Mouse (Mus musculus): Measurements from ENCODE around the gene Nf1.
A peak's percentile ranks its signal among the peaks of the same experiment; 100 is the strongest.

Nf1 gene

DNA sequence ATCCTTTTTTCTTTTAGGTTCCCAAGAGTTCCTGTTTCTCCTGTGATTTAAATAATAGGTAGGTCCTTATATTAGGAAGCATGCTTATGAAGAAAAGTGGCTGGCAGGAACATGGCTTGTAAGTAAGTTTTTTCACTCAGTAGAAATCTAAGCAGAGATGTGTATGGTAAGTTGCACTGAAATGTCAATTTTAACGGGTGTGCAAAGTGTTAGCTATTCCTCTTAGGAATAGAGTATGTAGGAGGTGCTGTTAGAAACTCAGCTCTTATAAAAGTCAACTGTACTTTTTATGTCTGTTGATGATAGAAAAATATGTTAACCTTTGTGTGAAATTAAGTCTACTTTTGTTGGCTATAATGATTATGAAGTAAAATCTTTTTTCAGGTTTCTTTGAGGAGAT lies 128.6 kb downstream of the Nf1 start:
- no peak for DNase-seq

DNA sequence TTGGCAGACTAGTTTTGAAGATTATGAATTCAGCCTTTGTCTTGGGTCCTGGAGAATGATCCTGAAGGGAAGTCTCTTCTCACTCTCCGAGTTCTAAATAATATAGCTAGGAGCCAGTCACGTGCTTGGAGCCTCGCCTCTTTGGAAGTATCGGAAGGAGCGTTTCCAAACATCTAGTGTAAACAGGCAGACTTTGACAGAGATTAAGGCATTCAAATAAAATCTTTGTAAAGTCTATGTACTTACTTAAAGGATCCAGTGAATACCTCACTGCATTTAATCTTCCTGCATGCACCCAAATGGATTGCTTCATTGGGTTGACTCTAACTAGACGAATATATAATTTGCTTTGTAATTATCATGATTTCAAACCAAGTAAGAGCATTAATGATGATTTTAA lies 143.9 kb downstream of the Nf1 start:
- DNase-seq: no peak

GRCm38 (mm10) chr11:79483876-79484528 lies 144.5 kb downstream of the Nf1 start:
- no peak for DNase-seq

GRCm38 (mm10) chr11:79484721-79485120 lies 145.2 kb downstream of the Nf1 start:
- DNase-seq: no peak

DNA sequence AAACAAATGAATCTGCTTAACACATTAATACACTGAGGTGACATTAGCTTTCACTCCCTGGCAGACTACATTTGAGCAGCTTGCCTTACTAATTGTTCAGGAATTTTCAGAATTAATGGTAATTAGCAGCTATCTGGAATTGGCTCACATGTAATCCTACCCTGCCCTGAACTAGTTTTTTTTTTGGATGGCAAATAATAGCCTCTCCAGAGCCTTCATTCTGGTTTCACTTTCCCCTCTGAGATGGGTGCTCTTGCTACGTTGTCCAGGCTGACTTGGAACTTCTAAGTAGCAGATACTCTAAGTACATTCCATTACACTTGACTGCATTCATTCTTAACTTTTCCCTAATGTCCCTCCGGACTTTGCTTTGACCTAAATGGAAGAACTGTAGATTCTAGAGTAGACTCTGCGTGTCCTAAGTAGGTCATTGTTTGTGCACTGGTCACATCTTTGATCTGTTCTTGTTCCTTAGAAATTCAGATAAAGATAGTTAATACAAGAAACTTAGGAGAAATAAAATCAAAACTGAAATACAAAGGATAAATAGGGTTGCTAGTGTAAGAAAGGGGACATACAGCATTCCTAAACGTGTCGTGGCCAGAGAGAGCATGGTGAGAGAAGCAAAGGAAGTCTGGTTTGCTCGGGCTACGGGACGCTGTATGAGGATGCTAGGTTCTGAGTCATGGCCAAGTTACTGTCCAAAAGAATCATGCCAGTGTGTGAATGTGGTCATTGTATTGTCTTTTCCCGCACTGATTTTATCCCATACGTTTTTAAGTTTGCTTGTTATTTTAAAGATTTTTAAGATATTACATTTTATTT lies 155.7 kb downstream of the Nf1 start:
- DNase-seq: no peak

- no peak for DNase-seq
Observed at GRCm38 (mm10) chr11:79502917-79503316, 163.4 kb downstream of the Nf1 start.

- DNase-seq: no peak
Observed at GRCm38 (mm10) chr11:79503845-79504244, 164.4 kb downstream of the Nf1 start, which contains the start of gene Omg. TSS of gene Omg (minus strand) at chr11:79504084.

DNA sequence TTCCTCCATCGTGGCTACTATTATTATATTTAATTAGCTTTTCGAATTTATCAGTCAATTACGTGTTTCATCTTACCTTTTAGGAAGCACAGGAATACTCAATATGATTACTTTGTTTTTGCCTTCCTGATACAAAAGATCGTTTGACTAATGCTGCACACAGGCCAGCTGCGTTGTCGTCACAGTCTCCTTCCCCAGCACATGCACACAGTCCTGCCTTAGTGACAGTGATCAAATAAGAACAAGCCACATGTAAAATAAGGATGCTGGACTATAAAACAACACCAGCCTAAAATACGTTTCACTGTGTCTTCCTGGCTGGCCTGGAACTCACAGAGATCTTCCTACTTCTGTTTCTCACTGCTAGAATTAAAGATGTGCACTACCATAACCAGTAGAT lies 165.0 kb downstream of the Nf1 start:
- no peak for DNase-seq

DNA sequence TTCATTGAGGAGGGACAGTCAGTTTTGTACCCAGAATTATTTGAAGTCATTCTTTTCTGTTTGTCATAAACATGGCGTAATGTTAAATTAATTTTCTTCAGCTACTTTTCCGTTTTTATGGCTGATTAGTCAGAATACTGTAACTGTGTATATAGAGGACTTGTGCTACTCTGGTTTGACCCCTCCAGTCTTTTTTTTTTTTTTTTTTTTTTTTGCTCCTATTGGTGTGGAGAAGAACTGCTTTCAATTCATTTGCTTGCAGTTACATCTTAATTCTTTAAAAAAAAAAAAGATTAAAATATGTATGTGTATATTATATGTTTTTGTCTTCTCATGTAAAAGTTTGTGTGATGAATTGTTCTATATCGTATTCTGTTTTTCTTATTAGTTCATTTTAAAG lies 172.5 kb downstream of the Nf1 start:
- no peak for DNase-seq

GRCm38 (mm10) chr11:79515331-79515730 lies 175.8 kb downstream of the Nf1 start:
- no peak for DNase-seq

GRCm38 (mm10) chr11:79515798-79516197 lies 176.3 kb downstream of the Nf1 start:
- no peak for DNase-seq

DNA sequence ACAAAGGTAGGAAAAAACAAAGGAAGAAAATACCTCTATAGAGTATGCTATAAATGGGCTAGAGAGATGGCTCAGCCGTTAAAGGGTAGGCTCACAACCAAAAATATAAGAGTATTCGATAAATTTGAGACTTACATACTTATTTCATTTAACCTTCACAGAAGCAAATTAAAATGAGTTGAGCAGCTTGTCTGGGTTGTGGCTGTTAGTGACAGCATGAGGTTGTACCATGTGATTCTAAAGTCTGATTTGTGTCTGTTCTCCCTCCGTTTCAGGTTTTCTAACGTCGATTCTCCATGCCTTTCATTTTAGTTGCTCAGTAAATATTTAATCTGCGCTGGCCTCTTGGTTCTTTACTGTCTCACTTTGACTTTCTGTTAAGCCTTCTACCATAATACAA lies 179.8 kb downstream of the Nf1 start:
- DNase-seq: no peak

- DNase-seq: no peak
Observed at GRCm38 (mm10) chr11:79519878-79520291, 180.4 kb downstream of the Nf1 start.

GRCm38 (mm10) chr11:79520772-79521171 lies 181.3 kb downstream of the Nf1 start:
- DNase-seq: no peak

DNA sequence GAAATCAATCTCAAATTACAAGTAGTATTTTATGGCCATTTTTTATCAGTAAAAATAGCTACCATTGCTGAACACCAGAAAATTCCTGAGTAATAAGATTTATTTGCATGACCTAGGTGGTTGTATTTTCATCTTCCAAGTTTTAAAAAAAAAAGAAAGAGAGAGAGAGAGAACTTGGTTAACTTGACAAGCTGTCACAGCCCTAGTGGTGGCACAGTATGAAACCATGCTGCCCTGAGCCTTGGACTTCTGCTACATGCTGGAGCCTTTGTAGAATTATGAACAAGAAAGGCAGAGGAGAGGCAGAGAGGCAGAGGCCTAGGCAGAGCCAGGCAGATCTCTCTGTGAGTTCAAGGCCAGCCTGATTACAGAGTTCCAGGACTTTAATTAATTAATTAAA lies 182.4 kb downstream of the Nf1 start:
- DNase-seq: no peak

GRCm38 (mm10) chr11:79522944-79523343 lies 183.5 kb downstream of the Nf1 start:
- DNase-seq: no peak

GRCm38 (mm10) chr11:79523560-79524309 lies 184.2 kb downstream of the Nf1 start, which contains the start of gene Evi2b:
TSS of gene Evi2b (minus strand) at chr11:79523762.
- peak; percentile 37 to 50 for DNase-seq

DNA sequence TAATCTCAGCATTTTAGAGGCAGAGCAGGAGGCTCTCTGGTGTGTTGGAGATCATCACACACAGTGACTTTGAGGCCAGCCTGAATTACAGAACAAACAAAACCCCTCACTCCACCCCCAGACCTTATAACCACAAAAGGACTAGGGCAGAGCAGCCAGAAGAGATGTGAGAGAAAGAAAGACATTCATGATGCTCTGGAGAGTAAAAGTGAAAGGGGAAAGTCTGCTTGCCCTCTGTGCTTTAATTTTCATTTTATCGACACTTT lies 184.8 kb downstream of the Nf1 start:
- DNase-seq: no peak

DNA sequence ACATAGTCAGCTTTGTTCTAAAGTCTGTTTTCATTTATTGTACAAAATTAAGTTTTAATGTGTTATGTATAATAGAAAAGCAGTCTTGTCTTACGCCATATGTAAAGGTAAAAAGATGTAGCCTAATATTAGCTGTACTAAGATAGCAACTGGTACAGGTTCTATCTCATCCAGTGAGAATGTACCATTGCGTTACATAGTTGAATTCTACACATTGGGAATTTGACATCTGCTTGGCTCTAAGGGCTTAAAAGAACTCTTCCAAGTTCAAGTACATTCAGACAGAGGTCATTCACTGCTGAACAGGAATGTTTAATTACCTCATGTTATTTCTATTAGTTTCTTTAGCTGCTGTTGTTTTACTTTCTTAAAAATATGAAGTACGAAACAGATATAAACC lies 187.1 kb downstream of the Nf1 start:
- no peak for DNase-seq

GRCm38 (mm10) chr11:79527015-79527738 lies 187.7 kb downstream of the Nf1 start:
- DNase-seq: peak; percentile 28 to 47

GRCm38 (mm10) chr11:79527739-79528384 lies 188.4 kb downstream of the Nf1 start:
- peak; percentile 38 to 41 for DNase-seq

GRCm38 (mm10) chr11:79528601-79529000 lies 189.1 kb downstream of the Nf1 start:
- peak; percentile 44 to 47 for DNase-seq

- DNase-seq: no peak
Observed at GRCm38 (mm10) chr11:79529226-79529625, 189.7 kb downstream of the Nf1 start.
